9 mouse cellular contexts compared by ENCODE assay signal in the genomic region with DNA sequence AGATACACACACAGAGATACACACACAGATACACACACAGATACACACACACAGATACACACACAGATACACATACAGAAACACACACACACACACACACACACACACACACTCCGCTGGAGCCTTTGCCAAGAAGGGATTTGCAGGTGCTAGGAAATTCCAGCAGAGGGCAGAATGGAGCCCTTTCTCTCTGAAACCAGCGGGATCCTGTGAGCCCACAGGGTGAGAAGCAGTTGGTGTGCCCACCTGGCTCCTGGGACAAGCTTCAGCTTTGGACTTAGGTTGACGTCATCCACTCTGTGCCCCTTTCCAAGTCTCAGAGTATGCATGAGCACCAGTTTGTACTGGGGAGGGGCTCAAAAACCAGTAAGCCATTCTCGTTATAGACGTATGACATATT. TPM values are rescaled to one million over a fixed set of nuclear protein-coding genes. Genes with fewer than 3 reads are reported as not detected.
A peak's percentile ranks its signal among the peaks of the same experiment; 100 is the strongest.
DNase-seq lines count a peak whose midpoint lies in the region; TF ChIP-seq lines count a peak whose summit lies in the region.
"Had no signal": no experiment of that assay in that cellular context is flagged by ENCODE, and none has a peak within 500 bp of the region (broad histone marks: within the 10 kb centered on the region; RNA-seq: fewer than 3 reads in every experiment).

No protein-coding gene starts in this region.

- no peak overlapping the region for H3K4me3 ChIP-seq in cerebellum, adult 2 months (replicated peaks; ENCODE audit: insufficient read depth, low read depth, low read length)

- H3K27ac ChIP-seq in cerebellum, adult 2 months (ENCODE audit: insufficient read depth, low read length): no peak overlapping the region

- H3K27me3 ChIP-seq in cerebellum, adult 2 months (ENCODE audit: control insufficient read depth, insufficient read depth, low read length): no peaks in the 10 kb centered on the region

- TF ChIP-seq POLR2A in cerebellum, adult 2 months (IDR thresholded peaks at IDR 0.05; ENCODE audit: borderline replicate concordance, insufficient read depth, low read length): no peak

- no peak for DNase-seq in cerebellum, adult 2 months
- no peak for DNase-seq in cerebellum, adult 9-11 months
- peak; percentile 45 to 52 for DNase-seq in layer of hippocampus, postnatal 10 days (ENCODE audit: low spot score in 2 of 2)
- no peak for DNase-seq in layer of hippocampus, adult 8-10 months (ENCODE audit: low spot score in 2 of 2)
- DNase-seq in ES-CJ7 (ENCODE audit: low read depth, low spot score): peak; percentile 45
- DNase-seq in mesoderm, embryonic 11.5 days (ENCODE audit: low read depth, low spot score): peak; percentile 41
- DNase-seq in layer of hippocampus, postnatal 36 days: no peak
- DNase-seq in gastrocnemius, postnatal 4 days (ENCODE audit: low spot score in 2 of 2): no peak
- DNase-seq: heart, postnatal 14 days had no signal

- peak; percentile 16; the same call in 1 of the 2 replicates for TF ChIP-seq CTCF in cerebellum, adult 2 months (IDR thresholded peaks at IDR 0.05; ENCODE audit: borderline replicate concordance, insufficient read depth, low read depth, low read length)

- H3K4me1 ChIP-seq in cerebellum, adult 2 months (ENCODE audit: control insufficient read depth, insufficient read depth, low read length): no peaks in the 10 kb centered on the region

- 47% methylated on average over 5 of the region's 5 CpGs for WGBS in cerebellum, adult 2 months

RNA-seq across cellular contexts. Expression of gene G3bp1, which starts 41.9 kb away (rescaled TPM):
- 21.3 and 22.8 TPM in 2 replicates for polyA plus RNA-seq in cerebellum, adult 2 months (2012; rRNA removed)
- total RNA-seq in layer of hippocampus, postnatal 10 days (2021): 10 to 100 TPM; 43.8 to 44.0 TPM
- total RNA-seq in layer of hippocampus, adult 8-10 months (2022): 10 to 100 TPM; 36.2 to 37.6 (median 37.0) TPM
- 10 to 100 TPM; 34.1 to 36.8 TPM for total RNA-seq in layer of hippocampus, postnatal 36 days (2021)
- total RNA-seq in gastrocnemius, postnatal 4 days (2021): 10 to 100 TPM; 77.3 TPM

RNA-seq across cellular contexts. Expression of gene Atox1, which starts 50.3 kb away (rescaled TPM):
- polyA plus RNA-seq in cerebellum, adult 2 months (2012; rRNA removed): 203 and 218 TPM in 2 replicates
- total RNA-seq in layer of hippocampus, postnatal 10 days (2021): 100 to 1,000 TPM; 139 to 143 TPM
- 100 to 1,000 TPM in 2 of 4 experiments, 10 to 100 TPM in 2; 82.1 to 124 (median 98.0) TPM for total RNA-seq in layer of hippocampus, adult 8-10 months (2022)
- total RNA-seq in layer of hippocampus, postnatal 36 days (2021): 10 to 100 TPM; 83.8 to 93.7 TPM
- 10 to 100 TPM; 87.6 to 95.6 TPM for total RNA-seq in gastrocnemius, postnatal 4 days (2021)

Comparison
In these comparisons a context has a peak if more than half of its experiments do, and no peak if none do; other contexts are left out.
1. DNase-seq: peak in layer of hippocampus, postnatal 10 days (2 of 2), ES-CJ7 (single experiment) and mesoderm, embryonic 11.5 days (single experiment); none in cerebellum, adult 2 months (0 of 2), cerebellum, adult 9-11 months (single experiment), layer of hippocampus, adult 8-10 months (0 of 2), layer of hippocampus, postnatal 36 days (0 of 2) and gastrocnemius, postnatal 4 days (0 of 2).